Mouse (Mus musculus): ENCODE data around the gene Arglu1. TPM values are rescaled to one million over a fixed set of nuclear protein-coding genes. Genes with fewer than 3 reads are reported as not detected.

The Arglu1 gene
- polyA plus RNA-seq, 1 experiment from 2014 or later = 183 TPM

Small RNA genes lying within 50 kb of the gene (microRNA-seq; reads per million reads assigned to microRNA genes)
- 5.9 reads per million, percentile 25 among the genes with 10 or more reads in this experiment for gene Mir7654

Other genes with a start within 250 kb of the Arglu1 start
- 14.1 and 14.8 TPM in 2 replicates for gene Efnb2, start 29.3 kb downstream of the Arglu1 start, polyA plus RNA-seq (2015; fragmentation: Nextera tagmentation; extraction: Ambion mirVana)

Measured in midbrain, embryonic 15.5 days (tissue).